Mouse (Mus musculus) NIH3T3 (cell line): ENCODE measurements around the gene Adam17.

Experiments
- DNase-seq: peaks from one replicate; pipeline ENCODE4 v3.0.0-alpha.2; 2012; ENCODE audit warnings: low read depth

The Adam17 gene

DNA sequence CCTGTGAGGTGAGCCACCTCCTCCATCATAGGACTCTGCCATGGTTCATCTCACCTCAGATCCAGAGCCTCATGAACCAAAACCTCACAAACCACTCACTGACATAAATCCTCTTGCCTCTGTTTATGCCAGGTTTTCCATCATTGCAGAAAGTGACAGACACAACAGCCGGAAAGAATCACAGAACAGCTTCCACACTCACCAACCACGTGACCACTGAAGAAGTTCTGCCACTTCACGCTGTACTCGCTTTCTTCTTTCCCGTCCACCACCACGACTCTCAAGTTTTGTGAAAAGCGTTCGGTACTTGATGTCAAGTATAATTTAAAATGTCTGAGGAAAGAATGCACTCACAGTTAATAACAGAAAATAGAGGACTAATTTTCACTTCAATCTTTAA lies 19.8 kb downstream of the Adam17 start:
- DNase-seq, result no peak

DNA sequence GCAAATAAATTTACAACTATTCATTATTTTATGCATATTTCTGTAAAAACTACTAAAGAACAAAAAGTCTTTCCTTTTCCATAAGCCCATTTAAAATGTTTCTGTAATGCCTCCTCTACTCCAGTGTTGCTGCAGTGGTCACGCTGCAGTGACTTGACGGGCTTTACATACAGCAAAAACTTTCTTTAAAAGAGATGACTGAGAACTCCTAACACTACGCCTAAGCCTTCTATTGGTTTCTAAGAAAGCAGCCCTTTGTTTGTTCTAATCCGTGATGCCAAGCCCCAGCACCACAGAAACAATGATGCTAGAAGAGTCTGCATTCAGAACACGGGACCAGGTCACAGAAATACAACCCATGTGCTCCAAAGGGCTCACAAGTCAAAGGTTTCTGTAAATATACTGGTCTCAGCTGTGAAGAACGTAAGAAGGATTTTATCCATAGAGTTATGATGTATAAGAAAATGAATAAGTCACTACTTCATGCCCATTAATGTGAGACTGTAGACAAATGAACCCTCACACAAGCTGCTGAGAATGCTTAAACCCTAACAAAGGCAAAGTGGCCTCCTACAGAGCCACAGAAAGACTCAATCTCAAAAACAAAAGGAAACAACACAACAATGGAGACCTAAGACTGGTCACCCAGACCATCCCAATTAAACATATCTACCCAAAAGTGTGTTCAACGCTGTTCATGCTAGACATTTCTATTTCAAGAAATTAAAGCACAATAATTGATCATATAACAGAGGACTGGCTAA lies 23.1 kb downstream of the Adam17 start:
- no peak for DNase-seq

DNA sequence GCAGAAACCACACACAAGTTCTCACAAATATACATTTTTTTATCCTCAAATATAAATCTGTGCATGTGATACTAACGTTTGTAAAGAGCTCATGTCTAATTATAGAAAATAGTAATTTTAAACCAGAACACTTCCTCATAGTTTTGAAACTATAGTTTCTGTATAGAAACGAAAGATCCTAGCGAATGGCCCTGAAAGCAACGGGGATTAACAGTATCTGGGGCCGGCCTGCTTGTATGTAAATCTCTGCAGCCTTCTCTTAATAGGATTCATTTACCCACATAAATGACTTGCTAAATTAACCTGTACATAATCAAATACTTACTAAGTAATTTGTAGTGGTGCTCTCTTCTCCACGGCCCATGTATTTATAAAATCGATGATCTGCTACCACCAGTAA lies 26.5 kb downstream of the Adam17 start:
- no peak for DNase-seq

DNA sequence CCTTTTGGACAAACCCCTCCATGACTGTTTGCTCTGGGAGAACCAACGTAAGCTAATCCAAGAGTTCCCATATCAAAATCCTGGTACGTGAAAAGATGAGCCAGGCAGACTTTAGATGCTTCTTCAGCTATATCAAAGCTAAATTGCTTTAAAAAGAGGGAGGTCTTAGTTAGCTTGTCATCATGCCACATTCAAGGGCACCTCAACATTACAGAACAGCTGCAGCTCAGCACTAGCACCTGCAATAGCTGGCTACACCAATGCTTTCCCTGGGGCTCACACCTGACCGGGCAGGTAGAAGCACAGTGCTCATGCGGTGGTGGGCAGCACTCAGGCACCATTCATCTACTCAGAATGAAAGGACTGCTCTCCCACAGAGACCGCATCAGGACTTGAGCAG lies 32.8 kb downstream of the Adam17 start:
- no peak for DNase-seq

DNA sequence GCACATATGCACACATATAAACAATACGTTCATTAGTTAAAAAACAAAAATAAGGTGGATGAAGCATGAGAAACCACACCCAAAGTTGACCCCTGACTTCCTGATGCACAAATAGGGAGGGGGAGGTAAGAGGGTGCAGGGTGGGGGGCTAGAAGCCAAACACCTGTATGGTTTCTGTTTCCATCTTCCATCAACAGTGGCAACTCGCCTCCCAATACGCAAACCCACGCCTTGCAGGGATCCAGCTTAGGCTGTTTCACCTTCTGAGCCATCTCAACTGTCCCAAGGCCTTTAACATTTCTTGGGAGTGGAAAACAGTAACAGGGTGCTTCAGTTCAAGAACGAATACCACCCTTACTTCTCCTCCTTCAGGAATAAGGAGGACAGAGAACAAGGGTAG lies 36.3 kb downstream of the Adam17 start:
- DNase-seq, result no peak

DNA sequence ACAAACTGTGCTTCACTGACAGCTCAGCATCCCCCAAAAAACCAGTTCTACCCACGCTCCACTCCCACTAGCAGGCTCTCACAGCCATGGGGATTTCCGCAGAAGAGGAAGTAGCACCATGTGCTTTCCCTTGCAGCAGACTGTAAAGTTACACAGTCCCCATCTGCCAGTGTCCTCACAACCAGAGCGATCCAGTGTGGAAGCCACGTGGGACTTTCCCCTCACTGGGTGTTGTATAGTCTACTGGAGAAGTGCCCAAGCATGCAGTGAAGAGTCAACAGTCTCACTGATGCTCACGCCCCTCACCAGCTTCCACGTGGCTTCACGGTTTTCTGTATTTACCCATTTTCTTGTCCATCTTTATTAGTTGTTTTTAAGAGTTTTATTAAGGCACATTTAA lies 37.6 kb downstream of the Adam17 start:
- no peak for DNase-seq

DNA sequence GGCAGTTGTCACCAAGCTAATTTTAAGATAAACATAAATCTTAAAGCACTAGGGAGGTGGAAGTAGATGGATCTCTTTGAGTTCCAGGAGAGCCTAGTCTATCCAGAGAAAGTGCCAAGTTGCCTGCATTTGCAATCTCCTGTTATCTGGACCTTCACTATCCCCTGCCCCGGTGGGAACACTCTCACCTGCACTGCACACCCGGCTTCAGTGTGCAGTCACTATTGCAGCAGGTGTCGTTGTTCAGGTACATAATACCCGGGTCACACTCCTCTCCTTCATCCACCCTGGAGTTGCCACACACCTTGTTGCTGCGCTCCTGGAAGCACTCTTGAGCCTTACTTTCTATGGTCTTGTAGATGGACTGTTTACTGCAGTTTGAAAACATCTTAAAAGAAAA lies 39.7 kb downstream of the Adam17 start:
- no peak for DNase-seq

DNA sequence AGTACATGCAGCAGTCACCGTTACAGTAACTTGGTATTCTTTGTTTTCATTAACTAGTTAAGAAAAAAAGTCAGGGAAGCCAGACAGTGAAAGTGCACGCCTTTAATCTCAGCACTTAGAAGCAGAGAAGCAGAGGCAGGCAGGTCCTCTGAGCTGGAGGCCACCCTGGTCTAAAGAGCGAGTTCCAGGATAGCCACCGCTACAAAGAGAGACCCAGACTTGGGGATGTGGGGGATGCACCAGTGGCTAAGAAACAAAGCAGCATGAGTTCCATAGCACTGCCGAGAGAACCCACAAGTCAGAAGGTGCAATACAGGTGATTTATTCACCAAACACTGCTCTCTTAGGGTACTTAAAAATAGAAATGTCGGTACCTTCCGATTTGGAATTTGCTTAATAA lies 40.4 kb downstream of the Adam17 start:
- DNase-seq, result no peak

DNA sequence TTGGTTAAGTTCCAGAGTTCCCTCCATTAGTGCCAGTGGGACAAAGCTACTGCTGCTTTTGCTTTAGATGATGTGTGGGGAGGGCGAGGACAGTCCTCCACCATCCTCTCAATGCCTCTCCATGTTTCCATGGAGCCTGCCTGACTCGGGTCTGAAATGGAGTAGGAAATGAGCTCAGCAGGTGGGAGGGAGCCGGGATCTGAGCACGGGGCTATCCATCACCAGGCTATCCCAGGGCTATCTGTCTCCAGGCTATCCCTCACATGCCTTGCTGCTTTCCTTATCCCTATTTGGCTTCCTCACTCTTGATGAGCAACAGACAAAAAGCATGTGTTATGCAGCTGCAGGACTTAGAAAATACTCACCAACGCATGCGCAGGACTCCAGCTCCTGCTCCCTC lies 41.7 kb downstream of the Adam17 start:
- DNase-seq, result no peak

DNA sequence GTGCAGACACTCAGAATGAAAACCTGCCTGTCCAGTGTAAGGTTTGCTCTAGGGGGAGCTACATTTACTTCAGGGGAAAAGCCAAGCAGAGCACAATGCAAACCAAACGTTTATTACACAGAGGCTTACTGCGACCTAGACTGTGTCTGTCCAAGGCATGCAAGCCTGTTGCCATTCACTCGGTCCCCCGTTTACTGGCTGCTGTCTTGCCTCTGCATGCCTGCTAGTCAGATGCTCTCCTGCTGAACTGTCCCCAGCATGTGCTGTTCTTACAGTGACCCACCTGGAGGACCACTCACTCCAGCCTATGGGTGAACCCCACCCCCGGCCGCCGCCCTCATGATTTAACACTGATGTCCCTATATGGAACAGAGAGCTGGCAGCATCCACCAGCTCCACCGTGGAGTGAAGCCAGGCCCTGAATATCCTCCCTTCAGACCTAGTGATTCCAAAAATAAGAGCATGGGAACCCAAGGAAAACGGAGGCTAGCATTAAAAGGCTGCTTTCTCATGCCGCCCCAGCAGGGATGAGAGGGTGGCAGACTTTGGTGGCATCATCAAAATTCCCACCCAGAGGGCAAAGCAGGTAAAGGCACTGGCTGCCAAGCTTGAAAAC lies 42.4 kb downstream of the Adam17 start:
- DNase-seq, result no peak

DNA sequence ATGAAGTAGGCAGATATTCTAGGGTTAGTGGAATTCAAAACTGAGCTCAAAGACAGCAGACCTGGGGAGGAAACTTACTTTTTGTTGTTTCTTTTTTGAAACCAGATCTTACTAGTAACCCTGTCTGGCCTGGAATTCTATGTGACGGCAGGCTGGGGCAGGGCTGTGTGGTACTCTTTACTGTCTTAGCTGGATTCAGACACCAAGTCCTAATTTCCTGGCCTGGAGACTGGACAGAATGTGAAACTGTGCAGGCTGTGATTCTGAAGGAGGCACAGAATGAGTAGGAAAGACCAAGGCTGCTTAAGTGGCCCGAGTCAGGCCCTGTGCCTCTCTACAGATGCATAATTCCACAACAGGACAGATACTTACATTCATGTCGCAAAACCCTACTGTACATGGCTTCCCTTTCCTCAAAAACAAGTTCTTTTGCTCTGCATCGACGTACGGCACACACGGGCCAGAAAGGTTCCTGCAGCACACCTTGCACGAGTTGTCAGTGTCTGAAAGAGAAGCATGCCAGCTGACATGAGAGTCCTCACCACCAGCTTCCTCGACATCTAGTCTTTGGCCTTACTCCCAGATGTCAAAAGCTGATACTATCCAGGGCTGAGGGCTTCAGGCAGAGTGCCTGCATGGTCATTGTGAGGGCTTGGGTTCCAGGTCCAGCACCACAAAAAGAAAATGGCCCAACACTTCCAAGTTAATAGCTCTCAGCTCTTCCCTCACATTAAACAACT lies 43.6 kb downstream of the Adam17 start:
- DNase-seq, result no peak

DNA sequence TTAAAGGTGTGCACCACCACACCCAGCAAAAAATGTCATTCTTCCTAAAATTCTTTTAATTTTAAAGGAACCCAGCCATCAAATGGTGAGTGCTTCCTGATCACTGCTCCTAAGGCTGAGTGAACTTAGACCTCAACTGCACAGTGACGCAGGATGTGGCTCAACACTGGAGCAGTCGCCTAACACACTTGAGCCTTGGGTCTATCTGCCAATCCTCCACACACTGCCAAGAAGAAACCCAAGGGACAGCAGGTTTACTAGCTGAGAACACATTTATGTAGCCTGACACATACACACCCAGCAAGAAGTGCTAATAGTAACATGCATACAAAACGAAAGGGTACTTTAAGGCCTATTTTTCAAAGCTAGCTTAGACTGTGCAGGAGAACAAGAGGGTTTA lies 47.1 kb downstream of the Adam17 start:
- no peak for DNase-seq

DNA sequence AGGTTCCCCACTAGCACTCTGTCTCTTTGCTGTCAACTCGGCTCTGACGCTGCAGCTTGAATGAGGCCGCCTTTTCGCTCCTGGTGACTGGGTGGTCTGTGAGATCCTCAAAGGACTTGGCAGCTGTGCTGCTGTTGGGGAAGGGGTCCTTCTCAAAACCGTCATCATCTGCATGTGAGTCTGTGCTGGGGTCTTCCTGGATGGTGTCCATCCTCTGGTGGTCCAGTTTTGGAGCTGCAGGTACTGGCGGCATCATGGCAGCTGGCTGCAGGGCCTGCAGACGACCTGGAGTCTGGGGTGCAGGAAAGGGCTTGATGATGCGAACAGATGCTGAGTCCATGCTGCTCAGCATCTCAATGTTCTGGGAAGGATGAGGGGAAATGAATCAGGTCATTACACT lies 48.2 kb downstream of the Adam17 start:
- DNase-seq, result no peak

DNA sequence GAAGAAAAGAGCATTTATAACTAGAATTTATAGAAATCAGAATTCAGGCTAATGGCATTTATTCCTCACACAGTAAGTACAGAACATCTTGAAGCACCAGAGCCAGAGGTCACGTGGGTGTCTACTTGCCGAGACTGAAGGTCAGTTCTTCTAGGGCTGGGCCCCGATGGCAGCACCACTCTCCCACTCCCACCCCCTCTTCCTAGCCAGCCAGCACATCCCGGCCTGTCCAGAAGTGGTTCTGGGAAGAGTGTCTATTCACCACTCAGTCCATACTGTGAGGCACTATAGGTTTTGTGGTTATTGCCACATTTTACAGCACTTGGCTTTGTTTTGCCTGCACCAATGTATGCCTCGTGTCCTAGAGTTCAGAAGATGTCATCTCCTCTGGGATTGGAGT lies 49.3 kb downstream of the Adam17 start:
- no peak for DNase-seq

DNA sequence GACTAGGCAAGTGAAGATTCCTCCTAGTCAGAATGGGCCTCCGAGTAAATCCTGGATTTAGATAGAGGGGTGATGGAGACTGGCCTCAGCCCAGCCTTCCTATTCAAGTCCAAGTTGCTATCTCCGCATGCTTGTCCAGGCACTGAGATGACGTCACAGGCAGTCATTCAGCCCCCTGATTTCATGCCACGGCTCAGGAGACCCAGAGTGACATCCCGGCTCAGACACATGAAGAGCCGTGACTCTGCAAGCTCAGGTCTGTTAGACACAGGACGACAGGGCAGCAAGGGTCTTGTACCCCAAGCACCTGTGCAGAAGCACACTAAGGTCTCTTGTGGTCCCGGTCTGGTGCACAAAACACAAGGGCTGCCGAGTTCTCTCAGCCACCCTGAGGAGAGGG lies 50.6 kb downstream of the Adam17 start:
- DNase-seq, result no peak

DNA sequence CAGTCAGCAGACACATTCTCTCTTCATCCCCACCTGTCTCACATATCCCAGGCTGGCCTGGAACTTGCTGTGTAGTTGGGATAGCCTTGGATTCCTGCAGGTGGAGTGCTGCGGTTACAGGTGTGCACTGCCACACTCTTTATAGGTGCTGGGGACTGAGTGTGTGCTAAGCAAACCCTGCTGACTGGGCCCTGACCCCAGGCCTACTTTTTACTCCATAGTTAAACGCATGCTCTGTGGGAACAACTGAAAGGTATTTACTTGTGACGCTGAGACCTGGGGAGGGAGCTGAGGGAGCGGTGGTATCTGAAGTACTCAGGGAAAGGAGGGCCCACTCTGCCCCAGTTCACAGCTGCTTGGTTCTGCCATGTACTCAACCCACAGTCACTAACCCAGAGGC lies 51.1 kb downstream of the Adam17 start:
- no peak for DNase-seq

DNA sequence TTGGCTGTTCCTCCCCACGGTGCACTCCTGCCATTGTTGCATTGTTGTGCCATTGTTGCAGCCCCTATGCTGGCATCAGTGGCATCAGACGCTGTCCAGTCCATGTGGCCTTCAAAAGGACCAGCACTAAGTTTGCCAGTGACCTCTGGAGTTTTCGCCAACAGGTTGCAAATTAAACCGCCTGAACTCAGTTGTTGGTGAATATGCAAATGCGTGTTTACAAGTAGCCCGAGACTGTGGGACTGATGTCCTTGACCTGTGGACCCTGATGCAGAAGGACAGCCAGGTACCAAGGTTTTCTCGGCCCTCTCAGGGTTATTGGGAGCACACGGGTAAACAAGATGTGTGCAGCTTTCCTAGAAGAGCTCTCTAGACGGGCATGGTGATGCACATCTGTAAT lies 52.3 kb downstream of the Adam17 start:
- DNase-seq, result no peak

DNA sequence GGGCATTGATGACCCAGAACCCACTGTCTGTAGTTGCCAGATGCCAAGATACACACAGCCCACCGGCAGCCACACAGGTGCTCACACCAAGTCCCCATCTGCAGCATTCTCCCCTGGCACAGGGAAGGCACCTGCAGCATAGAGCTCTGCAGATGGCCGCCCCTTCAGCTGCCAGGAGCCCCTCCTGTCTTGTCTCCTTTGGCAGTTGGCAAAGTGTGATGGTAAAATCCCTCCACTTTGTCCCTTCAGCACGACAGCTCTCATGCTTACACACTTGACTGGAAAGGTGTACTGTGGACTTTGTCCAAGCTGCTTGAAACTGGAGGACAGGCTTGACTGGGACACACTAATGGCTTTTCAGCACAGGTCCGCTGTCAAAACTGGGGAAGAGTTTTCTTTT lies 53.1 kb downstream of the Adam17 start:
- DNase-seq, result no peak

DNA sequence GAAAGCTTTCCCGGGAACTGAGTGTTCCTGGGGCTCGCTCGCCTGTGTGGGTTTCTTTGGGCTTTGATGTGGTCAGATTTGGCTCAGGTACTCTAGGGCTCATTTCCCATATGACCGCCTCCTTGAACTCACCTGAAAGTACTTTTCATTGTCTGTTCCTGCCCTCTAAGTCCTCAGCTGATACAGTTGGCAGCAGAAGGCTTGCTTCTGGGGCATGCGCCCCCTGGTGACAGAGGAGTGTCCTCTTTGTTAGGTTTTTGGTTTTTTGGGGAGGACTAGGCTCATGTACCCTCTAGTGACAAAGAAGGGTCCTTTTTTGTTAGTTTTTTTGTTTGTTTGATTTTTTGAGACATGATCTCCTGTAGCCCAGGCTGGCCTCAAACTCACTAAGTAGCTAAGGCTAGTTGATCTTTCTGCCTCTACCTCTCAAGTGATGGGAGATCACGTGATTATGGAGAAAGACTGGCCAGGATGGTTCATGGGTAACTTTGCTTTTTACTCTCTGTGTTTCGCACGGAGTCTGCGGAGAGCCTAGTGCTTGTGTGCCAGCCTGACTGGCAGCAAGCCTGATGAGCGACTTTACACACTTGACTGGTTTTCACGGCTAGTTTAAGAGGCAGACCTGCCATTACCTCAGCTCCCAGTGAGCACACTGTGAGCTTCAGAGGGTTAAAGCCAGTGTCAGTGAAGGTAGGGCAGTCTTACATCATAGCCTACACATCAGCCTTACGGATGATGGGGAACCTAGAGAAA lies 55.1 kb downstream of the Adam17 start:
- DNase-seq, result peak; percentile 81

DNA sequence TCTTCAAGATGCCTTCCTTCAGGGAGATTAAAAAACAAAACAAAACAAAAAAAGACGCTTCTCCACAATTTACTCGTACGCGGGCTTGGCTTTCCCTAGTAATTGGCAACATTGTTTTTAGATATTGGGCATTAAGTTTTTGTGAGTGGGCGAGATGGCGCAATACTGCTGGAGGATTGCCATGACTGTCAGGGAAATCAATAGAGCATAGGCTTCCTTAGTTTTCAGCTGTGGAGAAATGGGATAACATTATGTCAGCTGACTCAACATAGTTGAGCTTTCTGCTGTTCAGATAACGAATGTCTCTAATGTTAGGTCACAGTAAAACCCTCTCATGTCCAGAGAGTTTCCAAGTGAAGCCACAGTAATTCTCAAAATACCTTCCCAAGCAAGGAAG lies 56.6 kb downstream of the Adam17 start:
- DNase-seq, result peak; percentile 81

DNA sequence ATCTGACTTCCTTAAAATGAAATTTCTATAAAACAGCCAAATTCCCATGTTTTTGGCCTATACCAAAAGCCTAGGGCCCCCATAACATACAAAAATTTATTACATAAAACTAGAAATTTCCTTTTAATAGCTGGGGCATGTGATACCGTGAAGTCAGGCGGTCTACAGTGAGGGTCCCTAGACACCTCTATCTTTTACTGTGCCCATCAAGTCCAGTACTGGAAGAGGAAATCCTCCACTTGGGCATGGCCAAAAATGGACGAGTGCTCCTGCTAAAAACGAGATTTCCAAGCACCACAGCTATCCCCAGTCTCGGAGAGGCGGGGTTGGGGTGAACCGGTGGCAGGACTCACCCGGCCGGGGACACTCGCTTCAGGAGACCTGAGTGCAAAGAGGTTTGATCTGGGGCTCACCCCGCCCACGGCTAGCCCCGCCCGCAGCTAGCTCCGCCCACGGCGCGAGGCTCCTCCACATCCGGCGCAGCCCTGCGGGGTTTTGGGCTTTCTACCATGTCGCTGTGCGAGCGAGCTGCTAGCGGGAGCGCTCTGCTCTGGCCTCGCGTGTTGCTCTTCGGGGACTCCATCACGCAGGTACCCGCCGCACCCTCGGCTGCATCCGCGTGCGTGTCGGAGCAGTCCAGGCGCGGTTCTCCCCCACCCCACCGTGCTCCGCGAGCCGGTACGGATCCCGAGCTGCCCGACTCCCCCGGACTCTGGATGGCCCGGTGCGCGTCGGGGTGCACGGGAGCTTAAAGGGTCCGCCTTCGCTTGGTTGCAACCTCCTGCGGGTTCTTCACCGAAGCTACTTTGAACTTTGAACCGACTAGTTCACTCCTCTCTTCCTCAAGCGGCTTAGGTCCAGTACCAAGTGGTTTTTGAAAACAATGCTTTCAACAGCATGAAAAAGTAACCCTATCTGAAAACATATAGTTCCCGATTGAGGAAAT lies 57.2 kb downstream of the Adam17 start, which contains the start of gene Iah1:
Gene Iah1 (plus strand): TSS at position 467 of the 946 bp plus-strand sequence.
- peak; percentile 87 for DNase-seq
